8 mouse cellular contexts compared by ENCODE assay signal in genomic region chr10:83219729-83220128, GRCm38 (mm10).
DNase-seq lines count a peak whose midpoint lies in the region; ATAC-seq and TF ChIP-seq lines count a peak whose summit lies in the region.

No protein-coding gene starts in this region.

- peak; percentile 61; the same call in 1 of the 2 replicates for ATAC-seq in forebrain, embryonic 11.5 days (replicated peaks; ENCODE audit: low FRiP score)
- peak; percentile 63; the same call in 1 of the 2 replicates for ATAC-seq in hindbrain, embryonic 15.5 days (ENCODE audit: low FRiP score, low read depth)
- ATAC-seq in midbrain, embryonic 15.5 days (replicated peaks): peak; percentile 73

- H3K4me2 ChIP-seq in forebrain, embryonic 11.5 days (ENCODE audit: low read depth, low read length, severe bottlenecking): no peak overlapping the region
- no peak overlapping the region for H3K4me2 ChIP-seq in hindbrain, embryonic 15.5 days
- H3K4me2 ChIP-seq in midbrain, embryonic 15.5 days: no peak overlapping the region

- no peak overlapping the region for H3K4me3 ChIP-seq in forebrain, embryonic 11.5 days (ENCODE audit: low read depth, low read length)
- no peak overlapping the region for H3K4me3 ChIP-seq in hindbrain, embryonic 15.5 days
- no peak overlapping the region for H3K4me3 ChIP-seq in midbrain, embryonic 15.5 days
- no peak overlapping the region for H3K4me3 ChIP-seq in spleen, adult 2 months (ENCODE audit: extremely low read depth, insufficient read depth, insufficient read length)

- H3K36me3 ChIP-seq in forebrain, embryonic 11.5 days (ENCODE audit: control insufficient read depth, insufficient read depth, low read length): no peaks in the 10 kb centered on the region
- H3K36me3 ChIP-seq in hindbrain, embryonic 15.5 days: no peaks in the 10 kb centered on the region
- no peaks in the 10 kb centered on the region for H3K36me3 ChIP-seq in midbrain, embryonic 15.5 days (replicated peaks)
- no peaks in the 10 kb centered on the region for H3K36me3 ChIP-seq in spleen, adult 2 months (ENCODE audit: control insufficient read depth, insufficient read depth, low read length)

- peak; percentile 61; the same call in 1 of the 2 replicates for TF ChIP-seq CTCF in spleen, adult 2 months (IDR thresholded peaks at IDR 0.05; ENCODE audit: extremely low read depth, insufficient read depth, insufficient read length, insufficient replicate concordance)

- no peak overlapping the region for H3K9ac ChIP-seq in forebrain, embryonic 11.5 days (ENCODE audit: low read length)
- no peak overlapping the region for H3K9ac ChIP-seq in hindbrain, embryonic 15.5 days
- no peak overlapping the region for H3K9ac ChIP-seq in midbrain, embryonic 15.5 days

- H3K27ac ChIP-seq in forebrain, embryonic 11.5 days (ENCODE audit: low read depth, low read length): no peak overlapping the region
- no peak overlapping the region for H3K27ac ChIP-seq in hindbrain, embryonic 15.5 days (replicated peaks)
- H3K27ac ChIP-seq in midbrain, embryonic 15.5 days: no peak overlapping the region
- no peak overlapping the region for H3K27ac ChIP-seq in spleen, adult 2 months (ENCODE audit: insufficient read depth, low read length)

- H3K9me3 ChIP-seq in forebrain, embryonic 11.5 days (ENCODE audit: control insufficient read depth, low read length): no peaks in the 10 kb centered on the region
- H3K9me3 ChIP-seq in hindbrain, embryonic 15.5 days: no peaks in the 10 kb centered on the region
- H3K9me3 ChIP-seq in midbrain, embryonic 15.5 days: no peaks in the 10 kb centered on the region

- H3K27me3 ChIP-seq in forebrain, embryonic 11.5 days (ENCODE audit: control insufficient read depth, insufficient read depth, low read length): no peaks in the 10 kb centered on the region
- H3K27me3 ChIP-seq in hindbrain, embryonic 15.5 days: no peaks in the 10 kb centered on the region
- no peaks in the 10 kb centered on the region for H3K27me3 ChIP-seq in midbrain, embryonic 15.5 days (replicated peaks)
- no peaks in the 10 kb centered on the region for H3K27me3 ChIP-seq in spleen, adult 2 months (ENCODE audit: control insufficient read depth, insufficient read depth, low read length)

- DNase-seq in adrenal gland, adult (ENCODE audit: inconsistent age in 2 of 2, low spot score in 1 of 2): peak; percentile 47 to 86
- DNase-seq in adrenal gland, adult 8-10 months: no peak
- DNase-seq in c-Kit-negative CD71-positive TER-119-positive erythroid progenitor cells, embryonic 14.5 days (ENCODE audit: low read depth, low spot score): peak; percentile 12
- peak; percentile 79 for DNase-seq in forebrain, embryonic 11.5 days (ENCODE audit: low spot score)
- peak; percentile 56 to 75 for DNase-seq in left cerebral cortex, postnatal 14 days (ENCODE audit: low spot score in 2 of 2)
- DNase-seq in spleen, adult 2 months (ENCODE audit: low read depth in 1 of 2, low spot score in 2 of 2): peak in 1 of 2 experiments; percentile 38

- H3K4me1 ChIP-seq in forebrain, embryonic 11.5 days (replicated peaks; ENCODE audit: control insufficient read depth, insufficient read depth, low read length): no peaks in the 10 kb centered on the region
- no peaks in the 10 kb centered on the region for H3K4me1 ChIP-seq in hindbrain, embryonic 15.5 days (replicated peaks)
- H3K4me1 ChIP-seq in midbrain, embryonic 15.5 days: no peaks in the 10 kb centered on the region
- no peaks in the 10 kb centered on the region for H3K4me1 ChIP-seq in spleen, adult 2 months (ENCODE audit: control insufficient read depth, insufficient read depth, insufficient read length)

- no peak for TF ChIP-seq POLR2A in spleen, adult 2 months (IDR thresholded peaks at IDR 0.05; ENCODE audit: low read depth, low read length)

- intact Hi-C loops in left cerebral cortex, postnatal 14 days (cut with DNase I): no loop called here

- WGBS in forebrain, embryonic 11.5 days: 31% methylated on average over 12 of the region's 12 CpGs
- 25% methylated on average over 12 of the region's 12 CpGs for WGBS in hindbrain, embryonic 15.5 days
- 25% methylated on average over 12 of the region's 12 CpGs for WGBS in midbrain, embryonic 15.5 days
- 28% methylated on average over 12 of the region's 12 CpGs for WGBS in spleen, adult 2 months
